Mouse (Mus musculus) neural tube, embryonic 12.5 days (tissue): ENCODE measurements around the gene Slc16a1. TPM values are rescaled to one million over a fixed set of nuclear protein-coding genes. Genes with fewer than 3 reads are reported as not detected.

ENCODE experiments used
- ATAC-seq: fragments of 200-750 bp; cut with Nextera tagmentation; 2 replicates; pipeline ENCODE4 v1.8.0; 2017; ENCODE audit warnings: low read depth, mild to moderate bottlenecking, moderate TSS enrichment, moderate library complexity; ENCODE audit not compliant: low FRiP score
- H3K27ac ChIP-seq: fragments of 300-500 bp; sonication (generic); 2 replicates; pipeline ENCODE4 v1.5.1; 2016
- H3K27me3 ChIP-seq: fragments of 300-500 bp; sonication (generic); replicated peaks from 2 replicates; pipeline ENCODE4 v1.6.1; 2016; ENCODE audit warnings: mild to moderate bottlenecking
- H3K36me3 ChIP-seq: fragments of 300-500 bp; sonication (generic); 2 replicates; pipeline ENCODE4 v1.6.1; 2016; ENCODE audit warnings: mild to moderate bottlenecking
- H3K4me1 ChIP-seq: fragments of 300-500 bp; sonication (generic); 2 replicates; pipeline ENCODE4 v1.6.1; 2016
- H3K4me2 ChIP-seq: fragments of 300-500 bp; sonication (generic); replicated peaks from 2 replicates; pipeline ENCODE4 v1.6.1; 2016; ENCODE audit warnings: mild to moderate bottlenecking
- H3K4me3 ChIP-seq: fragments of 300-500 bp; sonication (generic); 2 replicates; pipeline ENCODE4 v1.5.1; 2016
- H3K9ac ChIP-seq: fragments of 300-500 bp; sonication (generic); 2 replicates; pipeline ENCODE4 v1.6.1; 2016; ENCODE audit warnings: mild to moderate bottlenecking
- H3K9me3 ChIP-seq: fragments of 300-500 bp; sonication (generic); 2 replicates; pipeline ENCODE4 v1.6.1; 2016; ENCODE audit warnings: mild to moderate bottlenecking
- WGBS: fragments of 180-500 bp; shearing (Covaris S2); methylation state at CpG from one replicate; pipeline ENCODE4 v1.1.7; 2016; 5-methylcytosine and 5-hydroxymethylcytosine counted together
- polyA plus RNA-seq: library from polyadenylated mRNA; unstranded; fragments of >200 nt; fragmentation: Nextera tagmentation; extraction: Ambion mirVana; gene quantifications from 2 replicates; pipeline ENCODE4 v1.2.1, GENCODE M21; 2016

Slc16a1 gene
- polyA plus RNA-seq, 1 experiment from 2014 or later, result 17.9 TPM

DNA sequence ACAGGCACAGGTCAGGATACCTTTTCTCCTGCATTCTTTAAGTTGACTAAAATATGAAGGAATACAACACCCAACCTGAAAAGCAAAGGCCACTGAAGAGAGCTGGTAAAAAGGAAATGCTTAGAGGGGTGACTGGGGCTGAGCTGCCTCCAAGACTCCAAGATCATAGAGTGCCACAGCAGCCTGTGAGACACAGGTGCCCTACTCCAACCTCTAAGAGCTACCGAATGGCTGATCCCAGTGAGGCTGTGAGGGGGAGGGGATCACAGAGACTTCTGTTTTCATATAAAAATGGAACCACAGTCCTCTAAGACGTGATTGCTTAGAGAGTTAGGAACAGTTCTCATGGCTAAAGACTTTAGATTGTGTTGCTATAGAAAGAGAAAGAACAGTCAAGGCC lies 23.3 kb upstream of the Slc16a1 start:
- Histone ChIP-seq H3K27me3 (no peaks in the 10 kb centered on the region), H3K4me2 (no peak overlapping the region), H3K36me3 (no peaks in the 10 kb centered on the region), H3K4me1 (no peaks in the 10 kb centered on the region), H3K9me3 (no peaks in the 10 kb centered on the region), H3K9ac (no peak overlapping the region), H3K27ac (no peak overlapping the region), H3K4me3 (no peak overlapping the region)
- 83% methylated on average over 2 of the region's 2 CpGs for WGBS
- ATAC-seq, result no peak

DNA sequence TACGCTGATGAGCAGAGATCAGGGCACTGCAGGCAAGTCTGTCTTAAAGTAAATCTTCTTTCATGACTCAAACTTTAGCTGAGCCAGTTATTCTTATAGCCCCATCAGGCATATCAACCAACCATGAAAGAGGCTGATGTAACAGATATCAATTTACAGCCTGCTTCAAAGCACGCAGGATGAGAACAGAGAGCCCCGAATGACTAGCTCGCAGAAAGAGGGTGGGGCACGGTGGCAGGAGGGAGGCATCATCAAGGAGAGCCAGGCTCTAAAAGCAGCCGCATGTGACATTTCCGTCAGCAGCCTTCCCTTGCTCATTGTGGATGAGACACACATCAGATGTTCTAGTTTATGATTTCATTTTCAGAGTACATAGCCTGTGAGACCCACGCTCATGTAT lies 22.3 kb upstream of the Slc16a1 start:
- peak; percentile 21; the same call in 1 of the 2 replicates for ATAC-seq
- H3K4me1 ChIP-seq, result no peaks in the 10 kb centered on the region
- no peak overlapping the region for H3K9ac ChIP-seq
- 39% methylated on average over 8 of the region's 8 CpGs for WGBS
- H3K9me3 ChIP-seq, result no peaks in the 10 kb centered on the region
- no peaks in the 10 kb centered on the region for H3K36me3 ChIP-seq
- H3K4me2 ChIP-seq, result 0 out of 2 replicates have a peak overlapping the region, but pooled peaks have one; percentile 3
- H3K27ac ChIP-seq, result no peak overlapping the region
- H3K27me3 ChIP-seq, result no peaks in the 10 kb centered on the region
- H3K4me3 ChIP-seq, result no peak overlapping the region

DNA sequence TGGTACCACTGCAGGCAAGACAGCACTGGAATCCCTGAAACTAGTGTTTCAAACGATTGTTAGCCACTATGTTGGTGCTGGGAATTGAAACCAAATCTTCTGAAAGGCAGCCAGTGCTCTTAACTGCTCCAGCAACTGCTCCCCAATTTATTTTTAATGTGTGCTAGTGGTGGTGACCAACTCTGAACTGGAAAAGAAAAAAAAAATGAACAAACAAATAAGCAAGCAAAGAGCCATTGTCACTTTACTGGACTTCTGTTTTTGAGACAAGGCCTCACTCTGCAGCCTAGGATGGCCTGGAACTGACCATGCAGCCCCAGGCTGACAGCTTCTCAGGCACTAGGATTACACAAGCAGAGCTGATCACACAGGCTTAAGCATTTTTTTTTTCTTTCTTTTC lies 16.6 kb upstream of the Slc16a1 start:
- Histone ChIP-seq H3K9ac (no peak overlapping the region), H3K4me3 (no peak overlapping the region), H3K4me1 (no peaks in the 10 kb centered on the region), H3K9me3 (no peaks in the 10 kb centered on the region), H3K36me3 (no peaks in the 10 kb centered on the region), H3K27me3 (no peaks in the 10 kb centered on the region), H3K4me2 (no peak overlapping the region), H3K27ac (no peak overlapping the region)
- no peak for ATAC-seq
- WGBS, result 68% methylated on average over 1 of the region's 1 CpGs

DNA sequence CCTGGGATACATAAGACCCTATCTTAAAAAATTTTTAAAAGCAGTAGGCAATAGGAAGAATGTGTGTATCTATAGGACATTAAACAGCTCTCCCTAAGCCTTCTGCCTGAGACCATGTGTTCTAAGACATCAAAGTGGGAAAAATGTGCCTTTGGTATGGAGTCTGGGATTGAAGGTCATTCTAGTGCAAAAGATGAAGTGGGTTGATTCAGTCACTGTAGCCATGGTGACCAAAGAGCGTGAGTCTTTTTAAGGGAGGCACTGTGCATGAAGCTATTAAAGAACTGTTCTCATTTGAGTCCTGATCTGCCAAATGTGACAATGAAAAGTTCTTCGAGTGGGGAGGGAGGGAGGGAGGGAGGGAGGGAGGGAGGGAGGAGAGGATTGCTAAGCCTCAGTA lies 8.7 kb upstream of the Slc16a1 start:
- Histone ChIP-seq H3K4me3 (no peak overlapping the region), H3K9ac (no peak overlapping the region), H3K36me3 (no peaks in the 10 kb centered on the region), H3K4me1 (no peaks in the 10 kb centered on the region), H3K27me3 (no peaks in the 10 kb centered on the region), H3K4me2 (no peak overlapping the region), H3K27ac (no peak overlapping the region), H3K9me3 (no peaks in the 10 kb centered on the region)
- 52% methylated on average over 1 of the region's 2 CpGs for WGBS
- ATAC-seq, result no peak

DNA sequence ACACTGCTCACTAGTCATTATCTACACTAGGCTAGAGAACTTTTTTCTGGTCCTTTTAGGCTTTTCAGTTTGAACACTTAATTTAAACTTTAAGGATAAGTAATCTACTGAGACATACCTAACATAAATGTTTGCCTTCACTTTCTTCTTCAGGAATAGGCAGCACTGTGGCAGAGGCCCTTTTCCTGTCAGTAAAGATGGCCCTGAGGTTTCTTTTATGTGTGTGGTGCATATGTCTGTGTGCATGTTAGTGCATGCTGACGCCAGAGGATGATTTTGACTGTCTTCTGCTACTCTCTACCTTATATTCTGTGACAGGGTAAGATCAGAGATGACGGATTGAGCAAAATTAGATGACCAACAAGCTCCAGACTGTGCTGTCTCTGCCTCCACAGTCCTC lies 7.5 kb upstream of the Slc16a1 start:
- 90% methylated on average over 2 of the region's 2 CpGs for WGBS
- H3K4me2 ChIP-seq, result no peak overlapping the region
- ATAC-seq, result no peak

DNA sequence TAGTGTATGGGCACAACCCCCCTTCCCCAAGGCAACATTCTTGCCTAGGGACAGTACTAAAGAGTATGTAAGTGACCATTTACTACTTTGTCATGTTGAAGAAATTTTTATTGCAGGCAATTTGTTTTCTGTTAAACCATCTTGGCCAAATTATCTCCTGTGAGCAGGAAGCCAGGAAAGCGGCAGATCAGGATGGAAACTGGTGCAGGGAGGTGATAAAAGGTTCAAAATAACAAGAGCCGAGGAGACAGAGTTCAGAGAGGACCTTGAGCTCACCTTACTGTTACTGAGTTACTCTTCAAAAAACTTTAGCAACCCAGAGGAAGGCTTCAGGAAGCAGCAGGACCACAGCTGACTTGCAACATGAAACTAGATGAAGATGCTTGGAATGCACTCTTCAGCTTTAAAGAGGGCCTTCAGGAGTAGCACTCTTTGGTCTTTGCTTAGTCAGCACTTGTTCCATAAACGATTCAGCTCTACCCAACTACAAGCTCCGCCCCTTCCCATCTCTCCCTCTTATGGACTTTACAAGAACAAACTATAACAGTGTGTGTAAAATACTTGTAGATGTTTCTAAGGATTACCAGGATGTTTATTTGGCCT lies 5.8 kb upstream of the Slc16a1 start:
- Histone ChIP-seq H3K27ac (no peak overlapping the region), H3K4me1 (no peaks in the 10 kb centered on the region), H3K27me3 (no peaks in the 10 kb centered on the region), H3K4me3 (no peak overlapping the region), H3K4me2 (no peak overlapping the region), H3K9ac (no peak overlapping the region), H3K9me3 (no peaks in the 10 kb centered on the region), H3K36me3 (no peaks in the 10 kb centered on the region)
- ATAC-seq, result no peak
- WGBS, result 76% methylated on average over 4 of the region's 4 CpGs

More for the DNA sequence above, 7.5 kb upstream of the Slc16a1 start:
- no peak overlapping the region for H3K4me3 ChIP-seq
- H3K27ac ChIP-seq, result no peak overlapping the region
- H3K9me3 ChIP-seq, result no peaks in the 10 kb centered on the region
- H3K4me1 ChIP-seq, result no peaks in the 10 kb centered on the region
- no peak overlapping the region for H3K9ac ChIP-seq
- H3K27me3 ChIP-seq, result no peaks in the 10 kb centered on the region
- no peaks in the 10 kb centered on the region for H3K36me3 ChIP-seq

DNA sequence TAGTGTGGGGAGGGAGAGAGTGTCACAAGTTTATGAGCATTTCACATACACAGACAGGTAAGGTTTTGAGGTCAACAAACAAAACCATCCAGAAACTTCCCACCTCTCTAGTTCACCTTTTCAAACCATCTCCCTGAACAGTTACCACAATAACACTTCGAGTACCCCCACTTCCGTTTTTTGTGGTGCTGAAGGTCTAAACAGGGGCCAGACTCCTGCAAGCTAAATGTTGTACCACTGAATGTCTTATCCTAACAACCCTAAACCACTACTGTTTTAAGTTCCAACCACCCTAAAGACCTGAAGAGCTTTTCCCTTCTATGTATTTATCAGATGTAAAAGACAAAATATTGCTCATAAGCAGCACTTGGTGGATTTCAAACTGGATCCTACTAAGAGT lies 2.0 kb upstream of the Slc16a1 start:
- WGBS, result 88% methylated on average over 2 of the region's 2 CpGs
- no peak for ATAC-seq
- 0 out of 2 replicates have a peak, but pooled peaks cover 8% of the 10 kb centered on the region for H3K4me1 ChIP-seq
- no peaks in the 10 kb centered on the region for H3K9me3 ChIP-seq
- no peaks in the 10 kb centered on the region for H3K36me3 ChIP-seq
- no peaks in the 10 kb centered on the region for H3K27me3 ChIP-seq
- H3K27ac ChIP-seq, result no peak overlapping the region
- no peak overlapping the region for H3K4me3 ChIP-seq
- H3K9ac ChIP-seq, result no peak overlapping the region
- no peak overlapping the region for H3K4me2 ChIP-seq

DNA sequence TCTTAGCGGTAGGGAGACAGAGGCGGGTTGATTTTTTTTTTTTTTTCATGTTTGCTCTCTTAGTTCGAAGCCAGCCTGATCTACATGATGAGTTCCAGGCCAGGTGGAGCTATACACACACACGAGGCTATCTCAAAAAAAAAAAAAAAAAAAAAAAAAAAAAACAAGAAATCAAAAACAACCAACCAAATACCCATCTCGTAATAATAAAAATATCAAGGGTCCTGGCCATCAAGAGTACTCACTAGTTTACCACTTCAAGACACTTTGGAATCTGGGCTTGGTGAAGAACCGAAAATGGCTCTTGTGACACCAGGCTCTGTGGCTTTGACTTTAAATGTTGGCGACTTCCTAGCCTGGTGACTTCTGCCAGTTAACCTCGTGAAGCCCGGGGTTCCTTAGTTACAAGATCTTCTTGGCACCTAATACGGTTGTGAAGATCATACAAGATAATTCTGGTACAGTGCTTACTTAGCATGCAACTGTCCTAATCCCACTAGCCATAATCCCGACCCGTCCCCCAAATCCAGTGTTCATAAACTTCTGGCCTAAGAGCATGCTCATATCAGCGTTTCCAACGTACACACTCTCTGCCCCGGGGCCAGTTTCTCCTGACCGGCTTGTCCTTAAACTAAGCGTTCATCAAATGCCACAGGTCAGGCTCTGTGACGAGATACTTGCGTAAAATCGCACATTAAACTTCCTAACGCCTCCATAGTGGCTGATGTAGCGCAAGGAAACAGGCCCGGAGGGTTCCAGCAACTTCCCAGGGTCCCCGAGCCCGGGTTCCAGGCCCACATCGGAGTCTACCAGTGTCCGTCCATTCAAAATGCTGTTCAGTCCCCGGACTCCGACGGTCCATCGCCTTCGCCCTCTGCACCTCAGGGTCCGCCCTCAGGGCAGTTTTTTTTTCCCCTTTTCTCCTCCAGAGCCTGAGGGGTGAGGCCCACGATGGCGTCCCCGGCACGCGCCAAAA lies 753 bp upstream of the Slc16a1 start:
- ATAC-seq, result no peak; the same call in 1 of the 2 replicates
- Histone ChIP-seq H3K4me2 (peak overlapping the region; percentile 96), H3K27me3 (no peaks in the 10 kb centered on the region), H3K27ac (no peak overlapping the region), H3K36me3 (no peaks in the 10 kb centered on the region), H3K4me1 (0 out of 2 replicates have a peak, but pooled peaks cover 8% of the 10 kb centered on the region), H3K9me3 (no peaks in the 10 kb centered on the region), H3K9ac (peak overlapping the region; percentile 87), H3K4me3 (peak overlapping the region; percentile 76)
- WGBS, result 15% methylated on average over 38 of the region's 38 CpGs

DNA sequence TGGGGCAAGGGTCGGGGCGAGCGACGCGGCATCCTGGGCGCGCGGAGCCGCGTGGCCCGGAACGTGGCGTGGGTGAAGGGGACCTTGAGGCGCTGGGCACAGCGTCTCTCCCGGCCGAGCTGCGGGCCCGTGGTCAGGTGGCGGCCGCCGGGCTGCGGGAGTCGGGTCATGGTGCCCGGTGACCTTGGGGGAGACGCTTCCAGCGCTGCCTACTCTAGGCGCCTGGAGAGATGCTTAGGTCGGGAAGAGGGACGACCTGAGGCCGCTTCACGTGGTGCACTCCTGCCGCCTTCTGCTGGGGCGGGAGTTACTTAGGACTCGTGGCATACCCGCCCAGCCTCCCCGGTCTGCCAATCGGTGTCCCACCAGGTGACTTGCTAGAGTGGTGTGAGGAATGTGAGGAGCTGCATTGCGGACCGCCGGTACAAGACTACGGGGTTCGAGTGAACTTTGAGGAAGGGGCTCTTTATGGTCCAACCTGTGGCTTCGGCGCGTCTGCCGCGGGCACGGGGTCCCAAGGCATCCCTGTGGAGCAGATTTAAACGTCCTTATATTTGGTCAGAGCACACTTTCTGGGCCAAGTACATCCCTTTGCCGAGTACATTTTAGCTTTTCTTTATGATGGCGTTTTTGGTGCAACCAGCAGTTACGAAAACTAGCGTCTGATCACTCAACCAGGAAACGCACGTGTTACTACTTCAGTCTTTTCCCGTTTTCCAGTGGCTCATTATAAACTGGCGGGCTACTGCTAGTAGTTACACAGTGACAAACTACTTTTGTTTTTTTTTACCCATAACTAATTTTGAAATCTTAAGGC lies 672 bp downstream of the Slc16a1 start:
- Histone ChIP-seq H3K4me3 (peak overlapping the region; percentile 76), H3K9ac (peak overlapping the region; percentile 87), H3K36me3 (no peaks in the 10 kb centered on the region), H3K27me3 (no peaks in the 10 kb centered on the region), H3K4me1 (0 out of 2 replicates have a peak, but pooled peaks cover 8% of the 10 kb centered on the region), H3K27ac (no peak overlapping the region), H3K4me2 (peak overlapping the region; percentile 96), H3K9me3 (no peaks in the 10 kb centered on the region)
- ATAC-seq, result peak; percentile 77
- under 1% methylated on average over 58 of the region's 58 CpGs for WGBS

DNA sequence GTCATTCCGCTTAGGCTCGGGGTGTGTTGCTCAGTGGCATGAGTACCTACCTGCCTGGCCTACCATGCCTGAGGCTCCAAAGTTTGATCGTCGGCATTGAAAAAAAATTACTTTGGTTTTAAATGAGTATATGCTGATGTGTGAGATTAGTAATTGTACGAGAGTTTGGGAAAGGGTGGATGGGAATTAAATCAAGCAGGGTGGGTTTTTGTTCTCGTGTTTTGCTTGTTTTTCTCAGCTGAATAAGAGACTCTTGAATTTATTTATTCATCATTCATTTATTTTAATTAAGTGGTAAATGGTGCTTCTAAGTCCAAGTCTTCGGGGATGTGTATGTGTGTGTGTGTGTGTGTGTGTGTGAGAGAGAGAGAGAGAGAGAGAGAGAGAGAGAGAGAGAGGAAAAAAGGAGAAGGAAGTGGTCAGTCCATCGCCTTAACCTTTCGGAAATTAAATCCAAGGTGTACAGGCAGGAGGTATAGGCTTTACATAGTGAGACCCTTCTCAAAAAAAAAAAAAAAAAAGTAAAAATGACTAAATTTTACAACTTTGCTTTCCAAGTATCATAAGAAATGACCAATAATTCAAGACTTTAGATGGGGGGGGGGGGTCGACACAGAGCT lies 1.4 kb downstream of the Slc16a1 start:
- Histone ChIP-seq H3K36me3 (no peaks in the 10 kb centered on the region), H3K27me3 (no peaks in the 10 kb centered on the region), H3K9me3 (no peaks in the 10 kb centered on the region), H3K4me1 (0 out of 2 replicates have a peak, but pooled peaks cover 8% of the 10 kb centered on the region), H3K27ac (no peak overlapping the region), H3K4me2 (peak overlapping the region; percentile 96), H3K9ac (0 out of 2 replicates have a peak overlapping the region, but pooled peaks have one; percentile 87), H3K4me3 (peak overlapping the region; percentile 76; the same call in 1 of the 2 replicates)
- no peak for ATAC-seq
- WGBS, result 15% methylated on average over 10 of the region's 10 CpGs

DNA sequence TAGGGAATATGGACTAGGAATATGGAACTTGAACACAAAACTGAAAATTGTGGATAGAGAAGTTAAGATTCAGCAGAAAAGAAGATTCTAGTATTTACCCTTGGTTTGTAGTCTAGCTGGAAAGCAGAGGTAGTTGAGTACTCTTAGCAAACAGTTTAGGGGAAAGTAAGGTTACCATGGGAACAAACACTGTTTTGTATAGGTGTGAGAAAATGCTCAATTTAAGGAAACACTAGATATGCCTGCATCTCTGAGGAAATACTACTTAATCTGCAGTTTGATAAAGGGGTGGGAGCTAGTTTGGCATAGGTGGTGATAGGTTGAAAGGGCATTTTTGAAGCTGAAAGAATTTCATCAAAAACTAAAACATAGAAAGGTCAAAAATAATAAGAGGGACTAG lies 2.4 kb downstream of the Slc16a1 start:
- H3K4me3 ChIP-seq, result no peak overlapping the region
- H3K36me3 ChIP-seq, result no peaks in the 10 kb centered on the region
- ATAC-seq, result no peak
- no peak overlapping the region for H3K9ac ChIP-seq
- H3K27ac ChIP-seq, result no peak overlapping the region
- 0 out of 2 replicates have a peak, but pooled peaks cover 8% of the 10 kb centered on the region for H3K4me1 ChIP-seq
- H3K4me2 ChIP-seq, result no peak overlapping the region
- no peaks in the 10 kb centered on the region for H3K27me3 ChIP-seq
- H3K9me3 ChIP-seq, result no peaks in the 10 kb centered on the region
